Mouse (Mus musculus) gastrocnemius, postnatal 25 days (tissue): ENCODE measurements at regions not wholly inside any gene's neighbourhood (a gene's known extent, or its start where the extent isn't known, plus 50 kb on each side); places are given as distances from the start of the nearest gene placed in this dataset.

ENCODE experiments used
- DNase-seq: peaks from one replicate; pipeline ENCODE4 v3.0.0; 2022

DNA sequence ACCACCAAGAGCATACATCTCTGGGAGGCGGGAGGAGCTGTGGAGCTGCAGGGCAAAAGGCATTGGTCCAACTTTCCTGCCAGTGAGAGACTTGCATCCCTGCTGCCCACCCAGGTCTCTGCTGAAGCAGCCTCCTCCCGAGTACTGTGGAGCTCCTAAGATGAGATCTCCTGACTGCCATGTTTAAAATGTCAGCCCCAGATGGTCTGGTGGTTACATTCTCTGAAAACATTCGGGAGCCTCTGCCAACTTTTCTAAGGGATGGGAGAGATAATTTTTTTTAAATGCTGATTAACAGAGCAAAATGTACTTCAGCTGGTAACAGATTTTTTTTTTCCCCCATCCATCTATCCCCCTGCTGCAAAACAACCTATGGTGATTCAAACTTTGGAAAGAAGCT is 88.4 kb upstream of the Opcml start:
- DNase-seq, result no peak

DNA sequence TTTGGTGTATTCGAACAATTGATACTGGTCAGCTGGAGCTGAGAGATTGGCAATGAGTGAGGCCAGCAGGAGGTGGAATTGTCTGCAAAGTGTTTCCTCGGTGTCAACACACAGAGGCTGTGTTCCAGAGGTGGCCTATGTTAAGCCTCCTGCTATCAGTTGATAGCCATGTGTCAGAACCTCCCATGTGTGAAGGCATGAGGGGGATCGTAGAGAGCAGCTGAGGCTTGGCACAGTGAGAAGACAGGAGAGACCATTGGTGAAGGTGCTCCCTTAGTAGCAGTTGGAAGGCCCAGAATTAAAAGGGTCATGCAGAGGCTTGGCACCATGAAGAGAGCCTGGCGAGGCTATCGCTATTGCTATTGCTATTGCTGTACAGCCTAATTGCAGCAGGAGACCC is 86.6 kb upstream of the Opcml start:
- DNase-seq, result no peak

DNA sequence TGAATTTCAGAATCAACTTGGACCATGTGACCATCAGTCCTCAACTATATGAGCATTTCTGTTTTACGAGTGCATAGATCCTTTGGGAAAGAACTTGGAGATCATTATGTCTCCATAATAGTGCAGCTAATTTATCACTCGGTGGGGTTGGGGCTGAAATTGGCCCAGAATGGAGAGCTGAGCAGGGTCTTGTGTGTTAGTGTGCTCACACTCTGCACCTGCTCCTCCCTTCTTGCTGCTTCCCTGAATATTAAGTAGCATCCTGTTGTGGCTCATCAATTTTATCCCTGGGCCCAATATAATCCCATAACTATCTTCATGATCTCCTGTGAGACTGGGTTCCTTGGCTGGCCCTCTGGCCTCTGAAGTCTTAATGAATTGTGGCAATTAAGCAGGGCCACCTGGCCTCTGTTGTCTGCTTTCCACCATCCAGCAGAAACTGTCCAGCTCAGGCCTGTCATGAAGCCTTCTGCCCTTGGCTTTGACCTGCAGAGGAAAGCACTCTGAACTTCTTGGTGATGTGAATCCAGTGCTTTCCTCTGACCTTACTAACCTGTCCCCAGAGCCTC is 66.7 kb upstream of the Opcml start:
- no peak for DNase-seq

DNA sequence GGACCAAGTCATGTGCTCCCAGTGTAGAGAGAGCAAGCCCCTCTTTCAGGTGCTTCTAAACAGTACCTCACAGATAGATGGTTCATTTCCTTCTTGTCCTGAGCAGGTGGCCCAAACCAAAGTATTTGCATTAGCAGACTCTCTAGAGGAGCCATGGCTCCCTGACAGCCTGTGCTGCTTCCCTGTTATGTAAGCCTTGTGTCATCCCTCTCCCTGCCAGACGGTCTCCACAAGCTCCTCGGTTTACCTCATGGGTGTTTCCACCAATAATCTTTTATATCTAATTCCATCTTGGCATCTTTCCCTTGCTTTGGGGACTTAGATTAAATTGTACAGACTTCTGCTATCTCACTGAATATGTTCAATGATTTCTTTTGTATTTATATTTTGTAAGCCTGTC is 66.0 kb upstream of the Opcml start:
- no peak for DNase-seq

DNA sequence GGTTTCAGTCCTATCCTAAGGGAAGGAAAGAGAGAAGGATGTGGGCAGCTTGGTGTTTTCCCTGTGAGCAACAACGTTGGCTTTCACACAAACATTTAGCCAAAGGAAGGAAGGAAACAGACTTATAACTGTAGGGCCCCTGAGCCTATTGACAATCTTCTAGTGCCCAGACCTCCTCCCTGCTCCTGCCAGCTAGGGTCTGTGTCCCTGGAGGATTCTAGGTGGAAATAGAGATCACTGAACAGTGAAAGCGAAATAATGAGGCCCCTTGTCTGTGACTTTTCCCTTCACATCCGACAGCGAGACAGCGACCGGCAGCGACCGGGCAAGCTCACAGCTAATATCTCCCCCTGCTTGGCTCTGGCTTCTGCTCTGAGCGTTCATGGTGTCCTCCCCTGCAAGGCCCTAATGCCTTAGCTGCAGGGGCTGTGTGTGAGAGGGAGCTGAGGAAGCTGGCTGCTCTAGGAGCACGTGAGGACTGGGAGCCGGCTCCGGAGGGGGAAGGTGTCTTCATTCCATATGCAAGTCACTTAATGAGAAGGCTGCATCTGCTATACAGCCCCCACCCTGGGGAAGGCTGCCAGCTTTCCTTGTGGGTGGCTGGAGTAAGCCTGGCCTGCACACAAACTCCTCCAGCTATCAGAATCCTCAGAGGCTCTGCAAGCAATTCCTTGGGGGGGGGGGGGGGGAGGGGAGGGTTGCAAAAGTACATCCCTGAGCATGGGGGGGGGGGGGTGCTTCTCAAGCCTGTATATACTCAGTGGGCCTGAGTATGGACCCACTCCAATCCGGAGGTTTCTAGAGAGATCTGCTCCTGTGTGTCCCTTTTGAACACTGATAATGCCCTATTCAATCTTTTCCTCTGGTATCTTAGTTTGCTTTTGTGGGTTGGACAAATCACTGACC is 61.7 kb upstream of the Opcml start:
- DNase-seq, result no peak

DNA sequence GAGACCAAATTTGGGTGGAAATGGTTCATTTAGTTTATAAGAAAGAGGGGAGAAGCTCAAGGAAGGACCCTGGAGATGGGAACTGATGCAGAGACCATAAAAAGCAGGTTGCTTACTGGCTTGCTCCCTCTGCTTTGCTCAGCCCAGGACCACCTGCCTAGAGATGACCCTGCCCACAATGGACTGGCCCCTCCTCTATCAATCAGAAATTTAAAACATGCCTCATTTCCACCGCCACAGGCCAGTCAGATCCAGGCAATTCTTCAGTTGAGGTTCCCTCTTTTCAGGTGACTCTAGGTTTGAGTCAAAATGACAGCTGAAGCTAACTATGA is 61.1 kb upstream of the Opcml start:
- DNase-seq, result no peak

DNA sequence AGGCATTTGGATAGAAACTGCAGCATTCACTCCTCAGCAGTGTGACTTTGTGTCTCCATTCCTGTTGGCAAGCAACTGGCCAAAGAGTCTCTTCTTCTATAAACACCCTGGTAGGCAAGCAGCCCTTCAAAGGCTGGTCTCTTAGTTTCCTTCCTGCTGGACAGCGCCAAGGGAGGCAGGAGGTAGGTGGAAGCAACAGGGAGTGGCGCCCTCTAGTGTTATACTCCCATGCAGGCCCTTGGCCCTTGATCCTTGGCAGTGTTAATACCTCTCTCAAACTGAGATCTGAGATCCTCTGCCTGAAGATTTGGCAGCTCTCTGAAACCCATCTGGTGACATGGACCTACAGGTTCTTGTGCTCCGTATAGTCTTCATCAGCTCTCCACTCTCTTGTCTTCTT is 51.3 kb upstream of the Opcml start:
- DNase-seq, result peak; percentile 7
